Mouse (Mus musculus) brown adipose tissue, adult 24 weeks (tissue): ENCODE measurements around the gene Grik5. TPM values are rescaled to one million over a fixed set of nuclear protein-coding genes. Genes with fewer than 3 reads are reported as not detected.

Experiments
- H3K27ac ChIP-seq: fragments of 200-500 bp; replicated peaks from 2 replicates; pipeline ENCODE4 v1.5.1; 2012; ENCODE audit warnings: low read depth, mild to moderate bottlenecking, low read length
- H3K4me1 ChIP-seq: fragments of 200-500 bp; 2 replicates; pipeline ENCODE4 v1.6.1; 2012; ENCODE audit warnings: low read length, mixed read lengths; ENCODE audit not compliant: control insufficient read depth, insufficient read depth, insufficient read length
- H3K4me3 ChIP-seq: fragments of 200-500 bp; 2 replicates; pipeline ENCODE4 v1.5.1; 2012; ENCODE audit warnings: low read depth, mild to moderate bottlenecking, low read length, moderate library complexity; ENCODE audit not compliant: insufficient read depth
- polyA plus RNA-seq: library from polyadenylated mRNA; stranded (reverse); fragments of >200 nt; gene quantifications from 2 replicates; pipeline ENCODE4 v1.2.4, GENCODE M21; 2012; ENCODE audit not compliant: missing spikeins, insufficient read depth, insufficient read length

Gene Grik5
- polyA plus RNA-seq, 1 experiment, result 2.8 TPM

GRCm38 (mm10) chr7:25030032-25030753, 42.0 kb downstream of the Grik5 start:
- Histone ChIP-seq H3K4me1 (no peaks in the 10 kb centered on the region), H3K27ac (no peak overlapping the region), H3K4me3 (no peak overlapping the region)

- Histone ChIP-seq H3K4me1 (no peaks in the 10 kb centered on the region), H3K27ac (no peak overlapping the region), H3K4me3 (no peak overlapping the region)
Measured at GRCm38 (mm10) chr7:25026452-25026851, 45.7 kb downstream of the Grik5 start.

- Histone ChIP-seq H3K4me3 (no peak overlapping the region), H3K4me1 (no peaks in the 10 kb centered on the region), H3K27ac (no peak overlapping the region)
Measured at GRCm38 (mm10) chr7:25025855-25026439, 46.2 kb downstream of the Grik5 start.

- no peaks in the 10 kb centered on the region for H3K4me1 ChIP-seq
- H3K4me3 ChIP-seq, result no peak overlapping the region
- no peak overlapping the region for H3K27ac ChIP-seq
Measured at GRCm38 (mm10) chr7:25011592-25011991, 60.6 kb downstream of the Grik5 start.

DNA sequence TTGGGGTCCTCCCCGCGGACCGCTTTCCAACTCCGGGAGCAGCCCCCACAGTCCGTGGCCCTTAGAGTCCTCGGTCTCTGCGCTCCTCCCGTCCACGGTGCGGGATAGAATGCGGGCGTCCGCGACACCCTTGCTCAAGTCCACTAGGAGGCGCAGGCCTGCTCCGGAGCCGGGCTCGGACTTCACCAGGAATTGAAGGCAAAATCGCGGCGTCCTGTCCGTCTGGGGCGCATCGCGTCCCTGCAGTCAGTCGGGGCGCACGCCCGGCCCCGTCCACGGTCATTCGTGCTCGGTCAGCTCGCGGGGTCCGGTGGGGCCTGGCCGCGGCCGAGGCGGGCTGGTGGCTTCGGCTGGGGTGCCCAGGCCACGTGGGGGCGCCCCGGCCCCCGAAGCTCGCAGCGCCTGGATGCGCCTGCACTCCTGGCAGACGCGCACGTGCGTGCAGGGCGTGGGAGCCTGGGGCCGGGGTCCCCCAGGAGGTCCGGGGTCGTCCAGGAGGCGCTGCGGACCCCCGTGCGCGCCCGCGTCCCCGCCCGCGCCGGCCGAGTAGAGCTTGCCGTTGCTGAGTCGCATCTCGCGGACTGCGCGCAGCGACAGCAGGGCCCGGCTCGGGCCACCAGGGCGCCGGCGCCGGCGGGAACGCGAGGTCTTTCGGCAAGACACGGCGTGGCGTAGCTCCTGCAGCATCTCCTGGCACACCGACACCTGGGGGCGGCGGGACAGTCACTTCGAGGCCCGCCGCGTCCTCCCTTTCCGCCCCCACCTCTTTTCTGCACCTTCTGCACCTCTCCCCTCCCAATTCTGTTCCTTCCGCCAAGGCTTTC, 61.8 kb downstream of the Grik5 start:
- H3K27ac ChIP-seq, result no peak overlapping the region
- H3K4me3 ChIP-seq, result peak overlapping the region; percentile 37
- H3K4me1 ChIP-seq, result no peaks in the 10 kb centered on the region

DNA sequence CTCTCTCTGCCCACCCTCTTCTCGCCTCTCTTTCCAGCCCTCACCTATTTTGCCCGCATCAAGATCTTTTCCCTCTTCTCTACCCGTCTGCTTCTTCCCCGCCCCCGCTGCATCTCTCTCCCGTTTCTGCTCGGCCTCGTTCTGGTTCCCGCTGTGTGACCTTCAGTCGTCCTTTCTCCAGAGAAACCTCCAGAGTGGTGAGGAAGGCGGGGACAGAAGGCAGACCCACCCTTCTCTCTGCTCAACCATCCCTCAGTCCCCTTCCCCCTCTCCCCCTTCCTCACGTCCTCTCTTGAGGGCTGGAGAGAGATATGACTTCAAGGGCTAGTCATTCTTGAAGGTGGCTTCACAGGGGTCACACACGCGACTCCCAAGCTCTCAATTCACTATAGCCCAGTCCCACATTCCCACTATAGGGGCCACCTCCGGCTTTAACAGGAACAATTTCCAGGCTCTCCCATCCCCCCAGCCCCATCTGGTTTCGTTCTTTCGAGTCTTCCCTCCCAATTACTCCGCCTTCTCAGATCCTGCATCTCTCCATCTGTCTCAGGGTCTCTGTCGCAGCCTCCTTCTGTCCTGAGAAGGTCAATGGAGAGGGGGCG, 62.9 kb downstream of the Grik5 start:
- H3K27ac ChIP-seq, result no peak overlapping the region
- no peaks in the 10 kb centered on the region for H3K4me1 ChIP-seq
- no peak overlapping the region for H3K4me3 ChIP-seq

GRCm38 (mm10) chr7:25008635-25009034, 63.5 kb downstream of the Grik5 start:
- Histone ChIP-seq H3K27ac (no peak overlapping the region), H3K4me1 (no peaks in the 10 kb centered on the region), H3K4me3 (no peak overlapping the region)

DNA sequence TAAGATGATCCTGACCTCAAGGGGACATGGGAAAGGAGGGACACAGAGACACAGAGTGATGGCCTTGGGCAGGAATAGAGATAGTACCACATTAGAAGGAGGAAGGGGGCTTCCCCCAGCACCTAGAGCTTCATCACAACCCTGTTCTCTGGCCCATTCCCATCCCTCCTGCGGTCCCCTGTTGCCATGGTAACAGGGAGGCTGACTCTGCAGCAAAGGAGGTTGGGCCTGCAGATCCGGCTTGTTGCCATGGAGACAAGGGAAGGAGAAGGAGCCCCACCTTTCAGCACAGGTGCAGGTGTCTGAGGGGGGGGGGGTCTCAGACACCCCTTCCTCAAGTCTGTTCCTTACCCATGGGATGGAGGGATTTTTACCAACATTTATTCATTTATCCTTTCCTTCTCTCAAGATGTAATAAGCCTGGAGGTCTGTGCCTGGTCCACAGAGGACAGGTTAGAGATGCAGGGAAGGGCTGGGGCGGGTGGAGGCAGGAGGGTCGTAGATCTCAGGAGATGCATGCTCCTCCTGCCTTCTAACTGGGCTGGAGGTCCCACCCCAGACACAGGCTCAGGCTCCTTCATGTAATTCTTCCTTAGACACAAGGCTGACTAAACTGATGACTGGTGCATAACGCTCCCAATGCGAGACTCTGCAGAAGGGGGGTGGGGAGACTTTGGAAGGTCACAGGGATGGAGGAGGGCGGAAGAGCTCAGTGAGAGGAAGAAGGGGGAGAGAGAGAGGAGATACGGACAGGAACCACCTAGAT, 64.4 kb downstream of the Grik5 start:
- Histone ChIP-seq H3K27ac (no peak overlapping the region), H3K4me3 (no peak overlapping the region), H3K4me1 (no peaks in the 10 kb centered on the region)

- H3K27ac ChIP-seq, result no peak overlapping the region
- no peak overlapping the region for H3K4me3 ChIP-seq
- H3K4me1 ChIP-seq, result no peaks in the 10 kb centered on the region
Measured at GRCm38 (mm10) chr7:25006586-25007364, 65.4 kb downstream of the Grik5 start.

DNA sequence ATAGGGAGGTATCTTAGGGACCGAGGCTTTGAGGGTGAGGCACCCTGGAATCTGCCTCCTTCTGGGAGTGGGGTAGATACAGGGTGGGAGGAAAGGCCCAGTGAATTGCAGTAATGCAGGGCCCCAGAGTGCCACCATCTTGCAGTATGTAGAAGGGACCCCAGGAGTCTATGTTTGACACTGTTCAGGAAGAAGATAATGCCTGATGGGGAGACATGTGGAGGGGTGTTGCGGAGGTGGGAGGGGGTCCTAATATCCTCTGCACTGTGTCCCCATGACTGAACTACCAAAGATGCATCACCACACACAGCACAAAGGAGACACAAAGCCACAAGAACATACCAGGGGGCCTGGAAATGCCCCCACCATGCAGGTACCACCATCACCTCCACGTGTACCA, 66.0 kb downstream of the Grik5 start:
- no peaks in the 10 kb centered on the region for H3K4me1 ChIP-seq
- no peak overlapping the region for H3K27ac ChIP-seq
- no peak overlapping the region for H3K4me3 ChIP-seq

DNA sequence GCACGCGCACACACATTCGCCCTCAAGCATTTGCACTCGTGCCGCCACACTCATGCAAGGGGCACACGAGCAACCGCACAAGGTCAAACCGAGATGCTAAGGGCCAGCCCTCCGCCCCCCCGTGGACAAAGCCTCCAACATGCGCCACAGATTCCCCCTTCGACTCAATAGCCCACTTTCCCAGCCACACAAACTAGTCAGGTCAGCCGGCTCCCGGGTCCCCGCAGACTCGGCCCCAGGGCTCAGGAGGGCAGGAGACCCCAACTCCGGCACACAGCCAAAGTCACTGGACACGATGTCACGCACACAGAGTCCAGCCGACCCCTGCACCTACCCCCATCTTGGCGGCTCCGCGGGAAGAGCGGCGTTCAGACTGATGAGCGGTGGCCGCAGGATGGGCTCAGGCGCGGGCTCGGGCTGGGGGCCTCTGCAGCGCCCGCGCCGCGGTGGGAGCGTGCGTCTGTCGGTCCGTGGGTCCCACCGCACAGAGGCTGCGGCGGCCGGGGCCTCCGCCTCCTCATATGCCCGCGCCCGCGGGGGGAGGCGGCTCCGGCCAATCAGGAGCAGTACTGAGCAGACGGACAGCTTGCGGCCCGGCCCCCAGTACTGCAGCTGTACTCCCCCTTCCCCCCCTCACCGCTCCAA, 66.6 kb downstream of the Grik5 start, which contains the start of gene Atp1a3:
Atp1a3 (minus strand) TSS at position 538 of the 645 bp plus-strand sequence.
- Histone ChIP-seq H3K4me1 (no peaks in the 10 kb centered on the region), H3K4me3 (0 out of 2 replicates have a peak within 1 kb of the TSS, but pooled peaks have one; percentile 20), H3K27ac (no peak within 1 kb of the TSS)

GRCm38 (mm10) chr7:25004806-25005205, 67.3 kb downstream of the Grik5 start:
- H3K4me1 ChIP-seq, result no peaks in the 10 kb centered on the region
- H3K27ac ChIP-seq, result no peak overlapping the region
- no peak overlapping the region for H3K4me3 ChIP-seq

GRCm38 (mm10) chr7:25003820-25004388, 68.2 kb downstream of the Grik5 start:
- no peaks in the 10 kb centered on the region for H3K4me1 ChIP-seq
- H3K27ac ChIP-seq, result no peak overlapping the region
- H3K4me3 ChIP-seq, result no peak overlapping the region
